Mouse (Mus musculus): ENCODE measurements around the gene Slc26a6. TPM values are rescaled to one million over a fixed set of nuclear protein-coding genes. Genes with fewer than 3 reads are reported as not detected.

Gene Slc26a6
- polyA plus RNA-seq, 1 experiment from 2014 or later = 8.8 TPM

DNA sequence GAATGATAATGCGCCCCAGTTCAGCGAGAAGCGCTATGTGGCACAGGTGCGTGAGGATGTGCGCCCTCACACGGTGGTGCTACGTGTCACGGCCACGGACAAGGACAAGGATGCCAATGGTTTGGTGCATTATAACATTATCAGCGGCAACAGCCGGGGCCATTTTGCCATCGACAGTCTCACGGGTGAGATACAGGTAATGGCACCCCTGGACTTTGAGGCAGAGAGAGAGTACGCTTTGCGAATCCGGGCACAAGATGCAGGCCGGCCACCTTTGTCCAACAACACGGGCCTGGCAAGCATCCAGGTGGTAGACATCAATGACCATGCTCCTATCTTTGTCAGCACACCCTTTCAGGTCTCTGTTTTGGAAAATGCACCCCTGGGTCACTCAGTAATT, 25.2 kb upstream of the Slc26a6 start:
- H3K4me2 ChIP-seq (ENCODE audit: low read depth) = peak overlapping the region; percentile 86
- H3K27me3 ChIP-seq (ENCODE audit: control insufficient read depth, insufficient read depth, low read length) = peaks cover 52% of the 10 kb centered on the region
- no peak overlapping the region for H3K9ac ChIP-seq (ENCODE audit: low read length)

DNA sequence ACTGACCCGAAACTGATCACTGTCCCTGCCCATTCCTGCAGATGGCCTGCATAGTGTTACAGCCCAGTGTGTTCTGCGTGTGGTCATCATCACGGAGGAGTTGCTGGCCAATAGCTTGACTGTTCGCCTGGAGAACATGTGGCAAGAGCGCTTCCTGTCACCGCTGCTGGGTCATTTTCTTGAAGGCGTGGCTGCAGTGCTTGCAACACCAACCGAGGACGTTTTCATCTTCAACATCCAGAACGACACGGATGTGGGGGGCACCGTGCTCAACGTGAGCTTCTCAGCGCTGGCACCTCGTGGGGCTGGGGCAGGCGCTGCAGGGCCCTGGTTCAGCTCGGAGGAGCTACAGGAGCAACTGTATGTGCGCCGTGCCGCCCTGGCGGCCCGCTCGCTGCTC, 21.4 kb upstream of the Slc26a6 start:
- Histone ChIP-seq H3K4me1 (ENCODE audit: control insufficient read depth, insufficient read depth, low read length) (peaks cover 15% of the 10 kb centered on the region), H3K4me3 (ENCODE audit: low read depth, low read length) (peak overlapping the region; percentile 39), H3K4me2 (ENCODE audit: low read depth) (peak overlapping the region; percentile 78), H3K9me3 (ENCODE audit: control insufficient read depth, low read length) (no peaks in the 10 kb centered on the region), H3K36me3 (ENCODE audit: control insufficient read depth, insufficient read depth, low read length) (peaks cover 2% of the 10 kb centered on the region; the same call in 1 of the 2 replicates), H3K9ac (ENCODE audit: low read length) (no peak overlapping the region), H3K27me3 (ENCODE audit: control insufficient read depth, insufficient read depth, low read length) (peaks cover 40% of the 10 kb centered on the region), H3K27ac (ENCODE audit: low read depth, low read length) (no peak overlapping the region)
- WGBS = 7% methylated on average over 23 of the region's 23 CpGs
- ATAC-seq (ENCODE audit: insufficient read depth, low FRiP score, low TSS enrichment) = no peak
- no peak for DNase-seq (ENCODE audit: low spot score)

More for the DNA sequence above, 25.2 kb upstream of the Slc26a6 start:
- Histone ChIP-seq H3K27ac (ENCODE audit: low read depth, low read length) (no peak overlapping the region), H3K4me1 (ENCODE audit: control insufficient read depth, insufficient read depth, low read length) (peaks cover 17% of the 10 kb centered on the region), H3K36me3 (ENCODE audit: control insufficient read depth, insufficient read depth, low read length) (no peaks in the 10 kb centered on the region), H3K9me3 (ENCODE audit: control insufficient read depth, low read length) (no peaks in the 10 kb centered on the region), H3K4me3 (ENCODE audit: low read depth, low read length) (peak overlapping the region; percentile 64)
- ATAC-seq (ENCODE audit: insufficient read depth, low FRiP score, low TSS enrichment) (no peak), DNase-seq (ENCODE audit: low spot score) (no peak)
- 76% methylated on average over 18 of the region's 18 CpGs for WGBS

DNA sequence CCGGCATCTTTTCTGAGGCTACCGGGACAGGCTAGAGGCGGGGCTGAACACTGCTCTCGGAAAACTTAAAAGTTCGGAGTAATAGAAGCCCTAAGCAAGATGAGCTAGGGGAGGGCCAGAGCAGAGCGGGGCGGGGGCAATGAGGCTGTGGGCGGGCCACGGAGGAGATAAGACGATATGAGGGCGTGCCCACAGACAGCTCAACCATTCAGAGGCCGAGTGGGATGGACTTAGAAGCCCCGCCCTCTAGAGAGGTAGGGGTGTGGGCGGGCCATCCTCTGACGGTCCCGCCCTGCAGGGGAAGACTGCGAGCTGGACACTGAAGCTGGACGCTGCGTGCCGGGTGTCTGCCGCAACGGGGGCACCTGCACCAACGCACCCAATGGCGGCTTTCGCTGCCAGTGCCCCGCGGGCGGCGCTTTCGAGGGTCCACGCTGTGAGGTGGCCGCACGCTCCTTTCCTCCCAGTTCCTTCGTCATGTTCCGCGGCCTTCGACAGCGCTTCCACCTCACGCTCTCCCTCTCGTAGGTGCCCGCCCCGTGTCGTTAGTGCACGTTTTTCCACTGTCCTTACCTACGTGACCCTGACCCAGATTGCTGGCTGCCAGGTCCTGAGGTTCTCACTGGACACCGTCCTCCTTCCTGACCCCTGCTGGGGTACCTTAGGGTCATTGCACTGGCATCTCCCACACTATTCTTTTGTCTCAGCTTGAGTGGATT, 20.5 kb upstream of the Slc26a6 start:
- H3K4me3 ChIP-seq (ENCODE audit: low read depth, low read length) = peak overlapping the region; percentile 39
- H3K9ac ChIP-seq (ENCODE audit: low read length) = no peak overlapping the region
- H3K27ac ChIP-seq (ENCODE audit: low read depth, low read length) = 0 out of 2 replicates have a peak overlapping the region, but pooled peaks have one; percentile 34
- DNase-seq (ENCODE audit: low spot score) (peak; percentile 92), ATAC-seq (ENCODE audit: insufficient read depth, low FRiP score, low TSS enrichment) (peak; percentile 93)
- no peaks in the 10 kb centered on the region for H3K9me3 ChIP-seq (ENCODE audit: control insufficient read depth, low read length)
- H3K4me2 ChIP-seq (ENCODE audit: low read depth) = peak overlapping the region; percentile 78
- peaks cover 2% of the 10 kb centered on the region; the same call in 1 of the 2 replicates for H3K36me3 ChIP-seq (ENCODE audit: control insufficient read depth, insufficient read depth, low read length)
- peaks cover 36% of the 10 kb centered on the region for H3K27me3 ChIP-seq (ENCODE audit: control insufficient read depth, insufficient read depth, low read length)
- H3K4me1 ChIP-seq (ENCODE audit: control insufficient read depth, insufficient read depth, low read length) = peaks cover 11% of the 10 kb centered on the region
- WGBS = 7% methylated on average over 46 of the region's 46 CpGs

DNA sequence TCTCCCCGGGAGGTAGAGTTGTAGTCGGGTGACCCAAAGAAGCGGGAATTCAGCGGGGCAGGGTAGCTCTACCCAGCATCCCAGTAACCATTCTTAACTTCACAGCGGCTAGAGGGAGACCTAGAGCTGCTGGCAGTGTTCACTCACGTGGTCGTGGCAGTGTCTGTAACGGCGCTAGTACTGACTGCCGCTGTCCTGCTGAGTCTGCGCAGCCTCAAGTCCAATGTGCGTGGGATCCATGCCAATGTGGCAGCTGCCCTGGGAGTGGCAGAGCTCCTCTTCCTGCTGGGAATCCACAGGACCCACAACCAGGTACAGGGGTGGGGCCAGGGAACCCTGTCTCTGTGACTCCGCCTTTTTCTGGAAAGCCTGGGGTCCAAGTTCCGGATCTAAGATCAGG, 10.1 kb upstream of the Slc26a6 start:
- Histone ChIP-seq H3K27ac (ENCODE audit: low read depth, low read length) (no peak overlapping the region), H3K9ac (ENCODE audit: low read length) (no peak overlapping the region), H3K4me3 (ENCODE audit: low read depth, low read length) (no peak overlapping the region), H3K27me3 (ENCODE audit: control insufficient read depth, insufficient read depth, low read length) (no peaks in the 10 kb centered on the region), H3K4me2 (ENCODE audit: low read depth) (no peak overlapping the region), H3K36me3 (ENCODE audit: control insufficient read depth, insufficient read depth, low read length) (no peaks in the 10 kb centered on the region; the same call in 1 of the 2 replicates), H3K9me3 (ENCODE audit: control insufficient read depth, low read length) (no peaks in the 10 kb centered on the region), H3K4me1 (ENCODE audit: control insufficient read depth, insufficient read depth, low read length) (no peaks in the 10 kb centered on the region)
- ATAC-seq (ENCODE audit: insufficient read depth, low FRiP score, low TSS enrichment) (no peak), DNase-seq (ENCODE audit: low spot score) (no peak)
- WGBS = 17% methylated on average over 14 of the region's 14 CpGs

DNA sequence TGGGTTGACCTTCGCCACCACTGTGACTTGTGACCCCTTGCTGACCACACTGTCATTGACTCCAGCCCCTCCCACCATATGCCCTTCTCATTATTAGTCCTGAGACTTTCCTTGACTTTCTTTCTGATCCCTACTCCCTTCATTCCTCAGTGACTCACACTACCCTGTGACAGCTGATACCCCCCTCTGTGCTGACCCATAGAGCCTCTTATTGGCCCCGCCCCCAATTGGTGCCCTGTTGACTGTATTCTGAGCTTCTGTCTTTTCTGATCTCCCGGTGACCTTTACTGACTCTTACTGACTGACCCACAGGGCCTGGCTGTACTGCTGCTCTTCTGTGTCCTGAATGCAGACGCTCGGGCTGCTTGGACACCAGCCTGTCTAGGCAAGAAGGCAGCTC, 7.7 kb upstream of the Slc26a6 start:
- no peaks in the 10 kb centered on the region for H3K4me1 ChIP-seq (ENCODE audit: control insufficient read depth, insufficient read depth, low read length)
- no peaks in the 10 kb centered on the region for H3K36me3 ChIP-seq (ENCODE audit: control insufficient read depth, insufficient read depth, low read length)
- ATAC-seq (ENCODE audit: insufficient read depth, low FRiP score, low TSS enrichment) = no peak
- no peak overlapping the region for H3K27ac ChIP-seq (ENCODE audit: low read depth, low read length)
- H3K27me3 ChIP-seq (ENCODE audit: control insufficient read depth, insufficient read depth, low read length) = no peaks in the 10 kb centered on the region
- no peak for DNase-seq (ENCODE audit: low spot score)
- no peak overlapping the region for H3K4me3 ChIP-seq (ENCODE audit: low read depth, low read length)
- H3K9ac ChIP-seq (ENCODE audit: low read length) = no peak overlapping the region
- H3K9me3 ChIP-seq (ENCODE audit: control insufficient read depth, low read length) = no peaks in the 10 kb centered on the region
- WGBS = 67% methylated on average over 5 of the region's 5 CpGs
- no peak overlapping the region for H3K4me2 ChIP-seq (ENCODE audit: low read depth)

DNA sequence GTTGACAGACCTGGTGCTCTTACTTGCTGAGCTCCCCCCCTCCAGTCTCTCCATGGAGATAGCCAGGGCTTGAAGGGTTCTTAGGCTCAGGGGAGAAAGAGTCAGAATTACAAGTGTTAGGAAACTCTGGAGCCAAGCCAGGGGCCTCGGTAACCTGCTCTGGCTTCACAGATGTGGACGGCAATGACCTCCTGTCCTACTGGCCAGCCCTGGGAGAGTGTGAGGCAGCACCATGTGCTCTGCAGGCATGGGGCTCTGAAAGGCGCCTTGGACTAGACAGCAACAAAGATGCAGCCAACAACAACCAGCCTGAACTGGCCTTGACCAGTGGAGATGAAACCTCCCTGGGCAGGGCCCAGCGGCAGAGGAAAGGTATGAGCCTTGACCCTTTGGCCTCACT, 5.7 kb upstream of the Slc26a6 start:
- Histone ChIP-seq H3K4me1 (ENCODE audit: control insufficient read depth, insufficient read depth, low read length) (no peaks in the 10 kb centered on the region), H3K36me3 (ENCODE audit: control insufficient read depth, insufficient read depth, low read length) (no peaks in the 10 kb centered on the region), H3K27ac (ENCODE audit: low read depth, low read length) (no peak overlapping the region), H3K9ac (ENCODE audit: low read length) (no peak overlapping the region), H3K9me3 (ENCODE audit: control insufficient read depth, low read length) (no peaks in the 10 kb centered on the region), H3K4me3 (ENCODE audit: low read depth, low read length) (no peak overlapping the region), H3K27me3 (ENCODE audit: control insufficient read depth, insufficient read depth, low read length) (no peaks in the 10 kb centered on the region), H3K4me2 (ENCODE audit: low read depth) (no peak overlapping the region)
- ATAC-seq (ENCODE audit: insufficient read depth, low FRiP score, low TSS enrichment) (no peak), DNase-seq (ENCODE audit: low spot score) (no peak)
- WGBS = 82% methylated on average over 4 of the region's 4 CpGs

DNA sequence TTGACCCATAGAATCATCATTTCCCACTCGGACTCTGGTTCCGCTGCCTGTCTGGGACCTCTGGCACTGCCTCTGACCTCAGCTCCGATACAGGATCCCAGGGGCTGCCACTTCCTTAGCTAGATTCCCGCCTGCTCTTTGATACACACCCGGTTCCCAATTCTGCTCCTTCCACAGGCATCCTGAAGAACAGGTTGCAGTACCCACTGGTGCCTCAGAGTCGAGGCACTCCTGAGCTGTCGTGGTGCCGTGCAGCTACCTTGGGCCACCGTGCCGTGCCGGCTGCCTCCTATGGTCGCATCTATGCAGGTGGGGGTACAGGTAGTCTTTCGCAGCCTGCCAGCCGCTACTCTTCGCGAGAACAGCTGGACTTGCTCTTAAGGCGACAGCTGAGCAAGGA, 4.7 kb upstream of the Slc26a6 start:
- Histone ChIP-seq H3K36me3 (ENCODE audit: control insufficient read depth, insufficient read depth, low read length) (no peaks in the 10 kb centered on the region), H3K4me2 (ENCODE audit: low read depth) (no peak overlapping the region), H3K4me1 (ENCODE audit: control insufficient read depth, insufficient read depth, low read length) (no peaks in the 10 kb centered on the region), H3K27me3 (ENCODE audit: control insufficient read depth, insufficient read depth, low read length) (no peaks in the 10 kb centered on the region), H3K27ac (ENCODE audit: low read depth, low read length) (no peak overlapping the region), H3K4me3 (ENCODE audit: low read depth, low read length) (no peak overlapping the region), H3K9me3 (ENCODE audit: control insufficient read depth, low read length) (no peaks in the 10 kb centered on the region), H3K9ac (ENCODE audit: low read length) (no peak overlapping the region)
- DNase-seq (ENCODE audit: low spot score) (no peak), ATAC-seq (ENCODE audit: insufficient read depth, low FRiP score, low TSS enrichment) (no peak)
- 83% methylated on average over 17 of the region's 17 CpGs for WGBS

DNA sequence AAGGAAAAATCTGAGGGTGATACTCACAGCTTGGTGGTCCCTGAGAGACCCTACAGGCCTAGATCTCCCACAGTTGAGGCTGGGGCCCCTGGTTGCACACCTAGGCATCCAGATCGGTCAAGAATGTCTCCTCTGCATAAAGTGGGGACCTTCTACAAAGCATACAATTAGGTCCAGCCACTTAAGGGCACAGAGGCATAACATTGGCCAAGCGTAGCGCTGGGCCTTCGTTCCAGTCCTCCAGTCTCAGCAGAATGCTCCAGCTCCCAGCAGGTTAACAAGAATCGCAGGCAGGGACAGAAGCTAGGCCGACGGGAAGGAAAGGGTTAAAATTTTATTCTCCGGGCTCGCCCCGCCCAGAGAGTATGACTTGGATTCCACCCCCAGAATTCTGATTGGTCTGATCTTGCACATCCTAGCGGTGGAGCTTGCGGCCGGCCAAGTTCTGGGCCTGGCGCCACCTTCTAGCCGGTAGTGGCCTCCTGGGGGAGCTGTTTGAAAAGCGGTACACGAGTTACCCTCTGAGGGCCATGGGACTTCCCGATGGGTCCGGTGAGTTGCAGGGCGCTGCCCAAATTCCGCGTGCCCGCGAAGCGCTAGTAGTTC, 655 bp downstream of the Slc26a6 start:
- Histone ChIP-seq H3K36me3 (ENCODE audit: control insufficient read depth, insufficient read depth, low read length) (no peaks in the 10 kb centered on the region), H3K4me3 (ENCODE audit: low read depth, low read length) (peak overlapping the region; percentile 70), H3K9ac (ENCODE audit: low read length) (peak overlapping the region; percentile 66), H3K4me1 (ENCODE audit: control insufficient read depth, insufficient read depth, low read length) (peaks cover 5% of the 10 kb centered on the region; the same call in 1 of the 2 replicates), H3K9me3 (ENCODE audit: control insufficient read depth, low read length) (no peaks in the 10 kb centered on the region), H3K27me3 (ENCODE audit: control insufficient read depth, insufficient read depth, low read length) (no peaks in the 10 kb centered on the region), H3K4me2 (ENCODE audit: low read depth) (peak overlapping the region; percentile 93), H3K27ac (ENCODE audit: low read depth, low read length) (0 out of 2 replicates have a peak overlapping the region, but pooled peaks have one; percentile 27)
- DNase-seq (ENCODE audit: low spot score) (peak; percentile 92), ATAC-seq (ENCODE audit: insufficient read depth, low FRiP score, low TSS enrichment) (peak; percentile 86)
- WGBS = 3% methylated on average over 25 of the region's 25 CpGs

All from neural tube, embryonic 11.5 days (tissue).